Mouse (Mus musculus) c-Kit-positive CD71-negative TER-119-negative erythroid progenitor cells, embryonic 14.5 days (primary cell): ENCODE results near the gene Cst7.

Source experiments
- DNase-seq: peaks from one replicate; pipeline ENCODE4 v3.0.0-alpha.2; 2013; ENCODE audit warnings: low read depth

Gene Cst7

DNA sequence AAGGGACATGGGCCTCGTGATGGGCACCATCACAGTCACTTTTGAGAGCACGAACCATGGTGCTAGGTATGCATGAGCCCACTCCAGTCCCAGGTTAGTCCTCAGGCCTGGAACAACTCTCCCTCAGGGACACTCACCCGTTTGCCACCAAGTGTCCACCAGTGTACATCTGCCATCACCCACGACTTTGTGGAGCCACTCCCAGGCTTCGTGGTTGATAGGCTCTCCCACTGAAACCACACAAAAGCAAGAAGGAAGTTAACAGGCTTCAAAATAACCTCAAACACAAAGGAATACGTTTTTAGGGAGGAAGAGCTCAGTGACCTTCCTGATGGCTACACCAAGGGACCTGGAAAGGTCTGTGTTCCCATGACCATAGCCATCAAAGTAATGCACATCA lies 56.9 kb downstream of the Cst7 start:
- no peak for DNase-seq
